Mouse (Mus musculus): ENCODE results near the gene Fcrl6.

GRCm38 (mm10) chr1:172585612-172586567, 16.5 kb downstream of the Fcrl6 start:
- TF ChIP-seq CTCF (IDR thresholded peaks at IDR 0.05; ENCODE audit: control insufficient read depth, insufficient read depth, insufficient read length) (no peak), FOSL1 (IDR thresholded peaks at IDR 0.05; ENCODE audit: insufficient read depth, low read length, poor library complexity, severe bottlenecking) (no peak), USF1 (IDR thresholded peaks at IDR 0.05; ENCODE audit: low read depth) (no peak), MYOD1 (IDR thresholded peaks at IDR 0.05; ENCODE audit: control insufficient read depth, insufficient read length, low read depth) (no peak), MAX (IDR thresholded peaks at IDR 0.05) (no peak), MYOG (IDR thresholded peaks at IDR 0.05; ENCODE audit: control insufficient read depth, extremely low read depth, insufficient read length) (no peak), CEBPB (IDR thresholded peaks at IDR 0.05; ENCODE audit: low read depth) (no peak)
